Mouse (Mus musculus) thymus, postnatal 10 days (tissue): ENCODE measurements around the gene Acaa1a.
"Not testable (repeated sequence)": the region's sequence is repeated elsewhere in the genome, so short reads cannot be mapped to it uniquely, and the experiment has no call there.

Experiments
- DNase-seq, 2 experiments: peaks; one replicate each; pipeline ENCODE4 v3.0.0; 2021; ENCODE audit warnings: low spot score in 2 of 2

The Acaa1a gene

GRCm38 (mm10) chr9:119339106-119339505, 370 bp upstream of the Acaa1a start:
- no peak for DNase-seq

- DNase-seq, result no peak
These were observed 720 bp downstream of the Acaa1a start for GRCm38 (mm10) chr9:119340212-119340580.

DNA sequence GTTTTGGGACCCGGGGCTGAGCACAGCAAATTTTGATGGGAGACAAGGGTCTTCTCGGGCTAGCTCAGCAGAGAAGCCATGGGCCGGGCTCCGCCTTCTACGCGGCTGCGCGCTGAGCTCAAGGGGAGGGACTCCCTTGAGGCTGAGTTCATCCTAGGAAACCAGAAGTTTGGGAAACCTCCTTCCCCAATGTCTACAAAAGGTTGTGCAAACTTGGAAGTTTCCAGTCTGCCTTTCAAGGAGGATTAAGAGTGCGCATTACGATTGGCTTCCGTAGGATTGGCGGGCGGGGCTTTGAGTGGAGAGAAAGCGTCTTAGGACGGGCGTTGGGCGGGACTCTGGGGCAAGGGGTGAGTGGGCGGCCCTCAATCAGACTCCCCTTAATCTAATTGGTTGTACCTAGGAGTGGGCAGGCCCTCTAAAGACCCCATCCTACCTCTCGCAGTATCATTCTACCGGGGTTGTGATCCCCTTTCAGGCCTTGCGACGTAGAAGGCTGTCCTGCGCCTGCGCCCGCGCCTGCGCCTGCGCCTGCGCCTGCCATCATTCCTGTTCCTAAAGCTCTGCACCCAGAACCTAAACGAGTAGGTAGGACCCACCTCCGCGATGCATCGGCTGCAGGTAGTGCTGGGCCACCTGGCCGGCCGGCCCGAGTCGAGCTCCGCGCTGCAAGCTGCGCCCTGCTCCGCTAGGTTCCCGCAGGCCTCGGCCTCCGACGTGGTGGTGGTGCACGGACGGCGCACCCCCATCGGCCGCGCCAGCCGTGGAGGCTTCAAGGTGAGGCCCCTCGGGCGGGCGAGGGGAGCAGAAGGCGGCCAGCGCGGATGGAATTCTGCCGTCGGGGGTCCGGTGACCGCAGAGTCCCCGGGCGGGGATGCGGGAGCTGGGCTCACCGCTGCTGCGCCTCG, 1.7 kb downstream of the Acaa1a start, which contains the start of gene Myd88:
TSS of gene Myd88 (minus strand) at position 503 of the 908 bp plus-strand sequence.
- peak; percentile 87 to 92 for DNase-seq

- no peak for DNase-seq
These were observed 3.3 kb downstream of the Acaa1a start for GRCm38 (mm10) chr9:119342728-119343127.

DNA sequence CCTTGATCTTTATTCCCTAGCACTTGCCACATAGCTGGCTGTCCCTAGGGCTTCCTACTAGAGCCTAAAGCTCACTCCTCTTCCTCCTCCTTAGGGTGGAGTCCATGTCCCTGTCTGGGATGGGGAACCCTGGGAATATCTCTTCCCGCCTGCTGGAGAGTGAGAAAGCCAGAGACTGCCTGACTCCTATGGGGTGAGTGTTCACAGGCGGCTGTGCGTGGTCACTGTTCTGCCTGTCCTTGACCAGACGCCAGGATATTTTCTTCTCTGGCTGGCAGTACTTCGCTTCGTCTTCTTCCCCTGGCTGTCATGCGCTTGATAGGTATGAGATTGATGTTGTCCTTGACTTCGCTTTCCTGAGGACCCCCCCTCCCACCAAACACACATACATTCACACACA, 6.9 kb downstream of the Acaa1a start:
- no peak for DNase-seq

DNA sequence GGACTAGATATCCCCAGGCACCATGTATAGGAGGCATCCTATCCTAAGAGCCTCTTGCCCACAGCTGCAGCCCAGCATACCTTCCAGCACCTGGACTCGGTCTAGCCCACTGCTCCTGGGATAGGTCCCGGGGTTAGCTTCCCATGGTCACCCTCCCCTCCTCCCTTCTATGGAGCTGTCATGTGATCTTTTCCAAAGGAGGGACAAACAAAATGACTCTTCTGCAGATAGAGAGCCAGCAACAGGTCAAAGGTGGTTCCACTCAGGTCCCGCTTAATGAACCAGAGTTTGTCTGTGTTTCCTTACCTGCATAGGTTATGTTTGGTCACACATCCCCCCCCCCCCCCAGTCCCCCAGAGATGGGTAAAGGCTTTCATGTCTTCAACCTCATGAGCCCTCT, 11.1 kb downstream of the Acaa1a start:
- no peak for DNase-seq

- DNase-seq, result no peak
These were observed 11.7 kb downstream of the Acaa1a start for GRCm38 (mm10) chr9:119350947-119351705.

GRCm38 (mm10) chr9:119352060-119352459, 12.6 kb downstream of the Acaa1a start:
- DNase-seq, result peak; percentile 32 to 78

GRCm38 (mm10) chr9:119353926-119354325, 14.4 kb downstream of the Acaa1a start:
- no peak for DNase-seq

DNA sequence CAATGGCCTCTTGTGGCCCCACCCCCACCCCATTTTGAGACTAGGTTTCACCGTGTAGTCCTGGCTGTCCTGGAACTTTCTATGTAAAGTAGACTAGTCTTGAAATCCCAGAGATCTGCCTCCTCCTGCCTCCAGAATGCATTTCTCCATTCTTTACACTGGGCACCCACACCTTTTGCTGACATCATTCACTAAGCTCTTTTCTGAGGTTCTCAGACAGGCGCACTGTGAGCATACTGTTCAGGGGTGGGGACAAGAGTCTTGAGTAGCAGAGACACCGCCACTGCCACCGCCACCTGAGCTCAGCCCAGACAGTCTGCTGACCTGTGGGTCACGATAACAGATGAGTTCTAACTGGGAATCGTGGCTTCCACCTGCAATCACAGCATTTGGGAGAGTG, 16.5 kb downstream of the Acaa1a start:
- DNase-seq, result no peak

DNA sequence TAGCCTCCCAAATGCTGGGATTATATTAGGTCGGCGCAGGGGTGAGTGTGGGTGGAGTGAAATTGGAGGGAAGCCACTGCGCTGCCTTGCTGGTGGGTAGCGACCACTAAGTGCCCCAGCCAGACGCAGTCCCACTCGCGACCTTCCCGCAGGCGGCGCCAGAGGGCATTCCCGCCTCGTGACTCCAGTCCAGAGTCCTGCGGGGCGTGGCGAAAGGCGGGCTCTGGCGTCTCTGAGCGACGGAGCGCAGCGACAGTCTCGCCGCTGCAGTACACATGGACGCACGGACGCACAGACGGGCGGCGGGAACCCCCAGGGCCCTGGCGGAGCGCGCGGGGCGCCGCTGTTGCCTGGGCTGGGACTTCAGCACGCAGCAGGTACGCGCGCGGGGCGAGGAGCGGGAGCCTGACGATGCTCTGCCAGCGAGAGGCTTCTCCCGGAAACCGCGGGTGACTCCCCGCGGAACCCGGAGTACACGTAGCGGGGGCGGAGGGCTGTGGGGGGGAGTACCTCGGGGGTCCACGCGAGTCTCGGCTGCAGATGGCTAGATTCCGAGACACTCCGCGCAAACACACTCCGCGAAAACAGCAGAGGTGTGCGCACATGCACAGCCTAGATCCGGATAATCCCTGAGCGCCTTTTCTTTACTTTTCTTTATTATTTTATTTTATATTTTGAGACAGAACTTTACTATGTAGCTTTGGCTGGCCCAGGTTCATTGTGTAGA, 18.0 kb downstream of the Acaa1a start, which contains the start of gene Xylb:
TSS of gene Xylb (plus strand) at position 51 of the 727 bp plus-strand sequence.
- peak; percentile 78 to 87 for DNase-seq

- DNase-seq, result no peak
These were observed 18.6 kb downstream of the Acaa1a start for GRCm38 (mm10) chr9:119358058-119358429.

GRCm38 (mm10) chr9:119361416-119361815, 21.9 kb downstream of the Acaa1a start:
- no peak for DNase-seq

DNA sequence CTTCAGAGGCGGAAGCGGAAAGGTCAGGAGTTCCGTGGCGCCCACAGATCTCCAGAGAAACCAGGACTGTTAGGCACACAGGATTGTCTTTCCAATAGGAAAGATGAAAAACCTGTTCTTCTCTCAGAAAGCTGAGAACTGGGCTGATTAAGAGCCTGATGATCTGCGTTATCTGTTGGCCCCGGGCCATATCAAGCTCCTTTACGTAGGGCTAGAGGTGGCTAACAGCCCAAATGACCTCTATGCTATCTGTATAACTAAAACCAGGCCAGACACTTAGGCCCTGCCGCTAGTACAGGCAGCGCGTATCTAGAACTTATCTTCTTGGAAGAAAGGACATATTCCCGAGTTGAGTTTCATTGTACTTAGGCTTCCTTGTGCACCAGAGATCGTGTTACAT, 23.8 kb downstream of the Acaa1a start:
- no peak for DNase-seq

GRCm38 (mm10) chr9:119365284-119365683, 25.8 kb downstream of the Acaa1a start, which contains the start of gene Slc22a14:
TSS of gene Slc22a14 (minus strand) at chr9:119365553.
- no peak for DNase-seq

DNA sequence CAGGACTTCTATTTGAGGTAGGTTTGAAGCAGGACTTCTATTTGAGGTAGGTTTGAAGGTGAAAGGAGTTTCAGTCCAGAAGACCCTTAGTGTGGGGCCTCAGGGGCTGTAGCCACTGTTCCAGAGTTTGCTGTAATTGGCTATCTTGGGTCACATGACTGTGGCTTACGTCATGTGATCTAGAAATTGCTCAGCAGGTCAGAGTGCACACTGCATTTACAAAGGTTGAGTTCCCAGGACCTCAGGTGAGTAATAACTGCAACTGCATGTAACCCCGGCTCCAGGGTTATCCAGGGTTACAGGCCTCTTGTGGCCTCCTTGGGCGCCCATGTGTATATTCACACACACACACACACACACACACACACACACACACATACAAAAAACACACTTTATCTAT, 28.9 kb downstream of the Acaa1a start:
- no peak for DNase-seq

DNA sequence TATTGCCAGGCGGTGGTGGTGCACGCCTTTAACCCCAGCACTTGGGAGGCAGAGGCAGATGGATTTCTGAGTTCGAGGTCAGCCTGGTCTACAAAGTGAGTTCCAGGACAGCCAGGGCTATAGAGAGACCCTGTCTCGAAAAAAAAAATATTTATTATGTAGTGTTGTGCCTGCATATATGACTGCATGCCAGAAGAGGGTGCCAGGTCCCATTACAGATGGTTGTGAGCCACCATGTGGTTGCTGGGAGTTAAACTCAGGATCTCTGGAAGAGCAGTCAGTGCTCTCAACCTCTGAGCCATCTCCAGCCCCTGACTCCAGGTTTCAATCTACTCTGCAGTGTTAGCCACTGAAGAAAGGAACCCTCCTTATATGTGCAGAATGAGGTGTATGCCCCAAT, 31.3 kb downstream of the Acaa1a start:
- DNase-seq, result not testable (repeated sequence)

GRCm38 (mm10) chr9:119371251-119371650, 31.8 kb downstream of the Acaa1a start:
- DNase-seq, result no peak

GRCm38 (mm10) chr9:119375008-119375407, 35.5 kb downstream of the Acaa1a start:
- no peak for DNase-seq

- no peak for DNase-seq
These were observed 36.1 kb downstream of the Acaa1a start for GRCm38 (mm10) chr9:119375556-119375955.

DNA sequence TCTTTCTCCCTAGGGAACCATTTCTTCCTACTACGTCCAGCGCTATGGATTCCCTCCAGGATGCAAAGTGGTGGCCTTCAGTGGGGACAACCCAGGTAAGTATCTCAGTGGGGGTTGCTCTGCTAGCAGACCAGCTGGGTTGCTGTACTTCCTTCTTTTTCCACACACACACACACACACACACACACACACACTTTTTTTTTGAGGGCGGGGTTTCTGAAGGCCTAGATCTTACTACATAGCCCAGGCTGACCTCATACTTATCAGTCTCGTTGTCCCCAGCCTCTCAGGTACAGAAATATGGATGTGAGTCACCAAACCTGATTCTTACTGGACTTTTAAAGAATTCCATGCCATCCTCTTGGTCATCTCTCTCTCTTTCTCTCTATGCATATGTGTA, 38.8 kb downstream of the Acaa1a start:
- no peak for DNase-seq

- DNase-seq, result no peak
These were observed 43.1 kb downstream of the Acaa1a start for GRCm38 (mm10) chr9:119382603-119383002.
